Mouse (Mus musculus) liver, adult 2 months (tissue): ENCODE data around the gene Tldc1.

ENCODE experiments used
- CTCF ChIP-seq: fragments of 200-500 bp; IDR thresholded peaks from 2 replicates; pipeline ENCODE4 v1.5.1; 2011; ENCODE audit warnings: low read depth, low read length, control low read depth
- POLR2A ChIP-seq: fragments of 200-500 bp; IDR thresholded peaks from 2 replicates; pipeline ENCODE4 v1.6.1; 2011; ENCODE audit warnings: low read length, control low read depth; ENCODE audit not compliant: insufficient read depth; ENCODE audit errors: extremely low read depth

DNA sequence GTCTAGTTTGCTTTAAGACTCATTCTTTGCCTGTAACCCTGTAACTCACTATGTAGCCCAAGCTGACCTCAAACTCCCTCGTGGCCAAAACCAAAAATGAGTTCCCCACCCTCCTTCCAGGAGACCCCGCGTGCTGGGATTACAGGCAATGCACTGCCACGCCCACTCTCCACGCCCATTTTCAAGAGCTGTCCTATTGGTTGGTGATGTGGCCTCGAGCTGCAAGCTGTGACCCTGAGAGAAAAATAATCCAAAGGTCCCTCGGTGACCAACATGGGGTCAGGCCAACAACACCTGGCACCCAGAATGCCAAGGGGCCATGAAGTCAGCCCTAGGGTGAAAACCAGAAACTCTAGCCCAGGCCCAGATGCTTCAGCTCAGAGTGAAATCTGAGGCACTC, 16.5 kb upstream of the Tldc1 start:
- TF ChIP-seq CTCF, result no peak
- no peak for TF ChIP-seq POLR2A
